Mouse (Mus musculus): ENCODE results near the gene Klrc3. TPM values are rescaled to one million over a fixed set of nuclear protein-coding genes. Genes with fewer than 3 reads are reported as not detected.
"Not testable (repeated sequence)": the region's sequence is repeated elsewhere in the genome, so short reads cannot be mapped to it uniquely, and the experiment has no call there.

The Klrc3 gene
- total RNA-seq (2022), result not detected

DNA sequence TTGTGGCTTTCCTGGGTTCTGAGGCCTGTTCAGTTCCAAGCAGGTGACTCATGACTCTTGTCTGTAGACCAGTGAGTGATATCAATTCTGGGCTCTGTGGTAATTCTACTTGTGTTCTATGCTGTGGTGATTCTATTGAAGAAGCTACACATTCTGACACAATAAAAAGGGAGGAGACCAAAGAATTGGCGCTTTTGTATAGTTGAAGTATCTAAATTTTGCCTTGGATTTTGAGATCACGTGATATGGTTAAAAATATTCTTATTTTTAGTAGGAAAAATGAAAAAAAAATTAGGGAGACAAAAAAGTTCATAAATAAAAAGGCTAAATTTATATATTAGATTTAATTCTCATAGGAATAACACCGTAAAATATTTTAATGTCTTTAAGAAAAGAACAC, at the start of gene Klrc3:
Klrc3 (minus strand) TSS at position 101 of the 400 bp plus-strand sequence.
- DNase-seq (ENCODE audit: low spot score), result not testable (repeated sequence)

DNA sequence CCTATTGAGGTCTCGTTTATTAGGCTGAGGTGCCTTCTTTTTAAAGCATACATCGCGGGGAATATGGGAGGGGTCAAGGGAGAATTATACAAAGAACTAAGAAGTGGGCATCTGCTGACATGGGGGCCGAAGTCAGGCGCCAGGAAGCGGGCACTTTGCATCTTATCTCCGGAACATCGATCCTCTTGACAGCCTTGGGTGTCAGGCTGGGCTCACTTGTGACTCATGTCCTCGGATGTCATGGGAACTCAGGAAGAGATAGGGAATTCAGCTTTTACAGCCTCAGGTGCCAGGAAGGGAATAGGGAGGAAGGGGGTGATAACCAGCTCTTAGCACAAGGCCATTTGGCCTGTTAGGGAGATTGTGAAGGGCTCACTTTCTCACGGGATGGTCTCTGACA, 48.3 kb upstream of the Klrc3 start:
- DNase-seq (ENCODE audit: low spot score), result not testable (repeated sequence)

DNA sequence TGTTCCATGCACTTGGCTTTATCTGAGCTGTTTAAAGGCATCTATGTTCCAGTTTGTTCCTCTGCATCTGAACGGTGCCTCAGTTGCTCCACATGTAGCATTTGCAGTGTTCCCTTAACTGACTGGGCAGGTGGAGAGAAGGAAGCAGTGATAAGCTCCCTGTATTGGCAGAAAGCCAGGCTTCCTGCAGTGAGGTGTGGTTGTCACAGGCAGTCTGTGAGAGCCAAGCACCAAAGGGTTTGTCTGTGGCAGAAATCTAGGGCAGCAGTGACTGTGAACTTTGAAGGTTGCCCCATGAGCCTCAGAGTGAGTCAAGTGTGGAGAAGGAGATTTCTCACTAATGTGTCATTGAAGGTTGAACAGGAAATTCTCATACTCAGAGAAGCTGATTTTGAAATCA, 37.2 kb upstream of the Klrc3 start:
- no peak for DNase-seq (ENCODE audit: low spot score)

DNA sequence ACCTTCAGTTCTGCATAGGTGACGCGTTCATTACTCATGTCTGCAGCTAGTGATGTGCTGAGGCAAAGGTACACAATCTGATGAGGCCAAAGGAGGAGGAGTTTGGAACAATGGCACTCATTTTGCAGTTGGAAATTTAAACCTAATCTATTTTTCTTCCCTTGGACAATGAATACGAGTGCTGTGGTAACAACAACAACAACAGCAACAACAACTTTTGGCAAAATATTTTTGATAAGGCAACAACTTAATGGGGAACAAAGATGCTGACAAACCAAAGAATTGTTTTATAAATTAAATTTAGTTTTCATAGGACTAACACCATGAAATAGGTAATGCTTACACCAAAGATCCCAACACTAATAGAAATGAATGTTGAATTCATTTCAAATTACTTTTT, 35.7 kb upstream of the Klrc3 start, which contains the start of gene Klrc1:
Klrc1 (minus strand) TSS at position 101 of the 400 bp plus-strand sequence.
- DNase-seq (ENCODE audit: low spot score), result no peak

DNA sequence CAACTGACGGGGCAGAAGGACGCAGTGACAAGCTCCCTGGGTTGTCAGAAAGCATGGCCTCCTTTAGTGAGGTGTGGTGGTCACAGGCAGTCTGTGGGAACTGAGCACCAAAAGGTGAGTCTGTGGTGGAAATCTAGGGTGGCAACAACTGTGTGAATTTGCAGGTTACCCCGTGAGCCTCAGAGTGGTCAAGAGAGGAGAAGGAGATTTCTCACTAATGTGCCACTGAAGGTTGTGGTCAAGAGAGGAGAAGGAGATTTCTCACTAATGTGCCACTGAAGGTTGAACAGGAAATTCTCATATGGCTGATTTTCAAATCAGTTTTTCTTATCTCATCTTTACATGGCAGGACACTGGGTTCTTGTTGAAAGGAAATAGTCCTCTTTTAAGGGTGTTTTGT, 18.2 kb upstream of the Klrc3 start:
- not testable (repeated sequence) for DNase-seq (ENCODE audit: low spot score)

DNA sequence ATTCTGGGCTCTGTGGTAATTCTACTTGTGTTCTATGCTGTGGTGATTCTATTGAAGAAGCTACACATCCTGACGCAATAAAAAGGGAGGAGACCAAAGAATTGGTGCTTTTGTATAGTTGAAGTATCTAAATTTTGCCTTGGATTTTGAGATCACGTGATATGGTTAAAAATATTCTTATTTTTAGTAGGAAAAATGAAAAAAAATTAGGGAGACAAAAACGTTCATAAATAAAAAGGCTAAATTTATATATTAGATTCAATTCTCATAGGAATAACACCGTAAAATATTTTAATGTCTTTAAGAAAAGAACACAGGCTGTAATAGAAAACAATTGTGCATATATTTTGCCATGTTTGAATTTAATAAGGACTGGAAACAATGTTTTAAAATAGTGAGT, 17.5 kb upstream of the Klrc3 start, which contains the start of gene Klrc2:
Klrc2 (minus strand) TSS at position 101 of the 400 bp plus-strand sequence.
- not testable (repeated sequence) for DNase-seq (ENCODE audit: low spot score)

DNA sequence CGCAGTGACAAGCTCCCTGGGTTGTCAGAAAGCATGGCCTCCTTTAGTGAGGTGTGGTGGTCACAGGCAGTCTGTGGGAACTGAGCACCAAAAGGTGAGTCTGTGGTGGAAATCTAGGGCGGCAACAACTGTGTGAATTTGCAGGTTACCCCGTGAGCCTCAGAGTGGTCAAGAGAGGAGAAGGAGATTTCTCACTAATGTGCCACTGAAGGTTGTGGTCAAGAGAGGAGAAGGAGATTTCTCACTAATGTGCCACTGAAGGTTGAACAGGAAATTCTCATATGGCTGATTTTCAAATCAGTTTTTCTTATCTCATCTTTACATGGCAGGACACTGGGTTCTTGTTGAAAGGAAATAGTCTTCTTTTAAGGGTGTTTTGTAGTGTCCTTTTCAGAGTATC, 917 bp upstream of the Klrc3 start:
- DNase-seq (ENCODE audit: low spot score), result not testable (repeated sequence)

DNA sequence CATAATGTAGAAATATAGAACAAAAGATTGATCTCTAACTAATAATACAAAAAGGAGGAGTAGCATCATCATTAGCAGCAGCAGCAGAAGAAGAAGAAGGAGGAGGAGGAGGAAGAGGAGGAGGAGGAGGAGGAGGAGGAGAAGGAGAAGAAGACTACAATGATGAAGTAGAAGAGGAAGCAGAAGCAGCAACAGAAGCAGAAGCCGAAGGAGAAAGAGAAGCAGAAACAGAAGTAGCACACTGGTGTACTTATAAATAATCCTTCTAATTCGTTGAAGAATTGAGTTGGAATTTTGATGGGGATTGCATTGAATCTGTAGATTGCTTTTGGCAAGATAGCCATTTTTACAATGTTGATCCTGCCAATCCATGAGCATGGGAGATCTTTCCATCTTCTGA, 12.1 kb downstream of the Klrc3 start:
- not testable (repeated sequence) for DNase-seq (ENCODE audit: low spot score)

DNA sequence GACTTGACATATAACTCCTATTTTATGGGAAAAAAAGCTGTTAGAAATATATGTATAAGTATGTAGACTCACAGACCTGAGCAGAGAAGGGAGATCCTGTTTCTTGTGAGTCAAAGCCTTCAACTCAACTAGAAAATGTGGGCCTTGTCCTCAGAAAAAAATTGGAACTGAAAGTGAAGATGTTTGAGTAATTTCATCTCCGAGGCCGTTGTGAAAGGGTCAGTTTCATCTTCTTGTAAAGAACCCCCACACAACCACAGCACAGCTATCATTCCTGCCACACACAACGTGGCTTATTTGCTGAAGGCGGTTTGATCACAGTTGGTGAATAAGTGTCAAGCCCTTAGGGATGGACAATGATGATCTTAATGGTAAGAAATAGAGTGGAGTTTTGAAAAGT, 19.4 kb downstream of the Klrc3 start, which contains the start of gene Klrk1:
Klrk1 (minus strand) TSS at position 130 of the 400 bp plus-strand sequence.
- no peak for DNase-seq (ENCODE audit: low spot score)

DNA sequence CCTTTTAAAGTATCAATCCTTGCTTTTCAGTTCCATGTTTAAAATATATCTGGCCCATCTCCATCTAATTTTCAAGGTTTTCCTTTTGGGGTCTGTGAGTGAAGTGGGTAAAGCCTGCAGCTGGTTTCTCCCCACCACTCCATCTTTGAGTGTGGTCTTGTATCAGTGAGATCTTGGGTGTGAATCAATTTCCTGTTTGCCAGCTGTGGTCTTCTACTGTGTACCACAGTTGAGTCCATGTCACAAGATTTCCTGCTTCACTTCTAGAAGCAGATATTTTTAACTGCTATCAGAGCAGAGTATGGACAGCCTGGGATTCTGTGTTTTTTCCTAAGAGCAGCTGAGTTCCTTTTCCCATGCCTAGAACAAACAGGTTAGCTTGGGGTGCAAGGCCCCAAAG, 34.8 kb downstream of the Klrc3 start:
- no peak for DNase-seq (ENCODE audit: low spot score)

DNA sequence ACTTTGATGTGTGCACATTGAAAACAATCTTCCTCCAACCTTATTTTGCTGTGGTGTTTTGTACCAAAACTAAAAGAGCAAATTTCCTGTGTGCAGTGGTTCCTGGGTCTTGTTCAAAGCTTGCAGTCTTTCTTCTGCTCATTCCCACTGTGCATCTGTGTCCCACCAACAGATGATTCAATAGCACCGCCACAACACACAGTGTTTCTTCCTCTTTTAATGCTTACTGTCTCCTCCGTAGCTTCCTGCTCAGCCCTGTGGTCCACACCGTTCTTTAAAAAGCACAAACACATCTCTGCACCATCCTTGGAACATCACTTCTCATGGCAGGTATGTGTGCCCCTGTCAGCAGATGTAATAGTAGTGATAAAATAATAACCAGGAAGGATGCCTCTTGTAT, 51.6 kb downstream of the Klrc3 start, which contains the start of gene Klrd1:
Klrd1 (plus strand) TSS at position 275 of the 400 bp plus-strand sequence.
- DNase-seq (ENCODE audit: low spot score), result no peak

Small RNAs within 50 kb of the gene (microRNA-seq; reads per million reads assigned to microRNA genes)
- not detected for gene Mir680-1

Other genes starting within 250 kb of the Klrc3 start
- gene Clec1b, start 246.0 kb downstream of the Klrc3 start, total RNA-seq (2022), result 1 to 10 TPM; 1.3 to 2.3 (median 1.6) TPM
- gene Clec9a, start 234.5 kb downstream of the Klrc3 start, total RNA-seq (2022), result under 1 TPM in 2 of 4 experiments, not detected in 2; 0.47 to 0.60 TPM
- gene Clec1a, start 191.3 kb downstream of the Klrc3 start, total RNA-seq (2022), result 10 to 100 TPM in 3 of 4 experiments, 1 to 10 TPM in 1; 7.7 to 13.1 (median 11.7) TPM
- gene Olr1, start 136.2 kb downstream of the Klrc3 start, total RNA-seq (2022), result under 1 TPM in 2 of 4 experiments, not detected in 2; 0.20 to 0.31 TPM
- not detected for gene Tmem52b, start 130.8 kb downstream of the Klrc3 start, total RNA-seq (2022)
- 100 to 1,000 TPM; 118 to 204 (median 178) TPM for gene Gabarapl1, start 110.2 kb downstream of the Klrc3 start, total RNA-seq (2022)
- gene Klre1, start 65.4 kb downstream of the Klrc3 start, total RNA-seq (2022), result not detected
- gene Klrd1, start 51.6 kb downstream of the Klrc3 start, total RNA-seq (2022), result under 1 TPM in 1 of 4 experiments, not detected in 3; 0.35 TPM
- under 1 TPM in 2 of 4 experiments, not detected in 2; 0.27 to 0.34 TPM for gene Klrk1, start 19.5 kb downstream of the Klrc3 start, total RNA-seq (2022)
- not detected for gene Klrc2, start 17.4 kb upstream of the Klrc3 start, total RNA-seq (2022)
- under 1 TPM in 1 of 4 experiments, not detected in 3; 0.22 TPM for gene Klrc1, start 35.6 kb upstream of the Klrc3 start, total RNA-seq (2022)
- not detected for gene Klri1, start 73.8 kb upstream of the Klrc3 start, total RNA-seq (2022)
- gene Klri2, start 97.1 kb upstream of the Klrc3 start, total RNA-seq (2022), result not detected
- gene Gm156, start 140.9 kb upstream of the Klrc3 start, total RNA-seq (2022), result not detected
- not detected for gene Gm17631, start 219.3 kb upstream of the Klrc3 start, total RNA-seq (2022)
- gene Klra17, start 233.3 kb upstream of the Klrc3 start, total RNA-seq (2022), result not detected